Mouse (Mus musculus) cerebellum, postnatal 36 days (tissue): ENCODE measurements around the gene Gm5114.
"Not testable (repeated sequence)": the region's sequence is repeated elsewhere in the genome, so short reads cannot be mapped to it uniquely, and the experiment has no call there.

ENCODE experiments used
- DNase-seq, 2 experiments: peaks; one replicate each; pipeline ENCODE4 v3.0.0; 2021 to 2022; ENCODE audit warnings: mixed read lengths in 2 of 2

Gene Gm5114

GRCm38 (mm10) chr7:39413060-39413459 lies at the start of gene Gm5114:
Gene Gm5114, minus strand, starts transcription at chr7:39413160.
- not testable (repeated sequence) for DNase-seq

DNA sequence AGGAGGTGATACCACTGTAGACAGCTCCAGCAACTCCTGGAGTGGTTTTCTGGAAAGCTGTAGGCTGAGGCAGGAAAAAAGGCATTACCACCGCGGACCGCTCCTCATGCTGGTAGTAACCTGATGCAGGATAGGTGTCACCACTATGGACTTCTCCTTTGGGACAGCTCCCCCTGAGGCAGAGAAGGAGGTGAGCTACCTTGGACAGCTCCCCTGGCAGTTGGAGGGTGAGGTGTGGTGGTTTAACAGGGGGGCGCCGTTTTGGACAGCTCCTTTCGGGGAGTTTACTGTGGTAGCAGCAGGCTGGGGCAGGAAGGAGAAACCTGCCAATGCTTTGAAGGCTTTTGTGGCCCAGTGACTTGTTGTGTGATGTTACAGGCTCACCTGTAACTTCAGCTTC lies 42.8 kb upstream of the Gm5114 start:
- no peak for DNase-seq

DNA sequence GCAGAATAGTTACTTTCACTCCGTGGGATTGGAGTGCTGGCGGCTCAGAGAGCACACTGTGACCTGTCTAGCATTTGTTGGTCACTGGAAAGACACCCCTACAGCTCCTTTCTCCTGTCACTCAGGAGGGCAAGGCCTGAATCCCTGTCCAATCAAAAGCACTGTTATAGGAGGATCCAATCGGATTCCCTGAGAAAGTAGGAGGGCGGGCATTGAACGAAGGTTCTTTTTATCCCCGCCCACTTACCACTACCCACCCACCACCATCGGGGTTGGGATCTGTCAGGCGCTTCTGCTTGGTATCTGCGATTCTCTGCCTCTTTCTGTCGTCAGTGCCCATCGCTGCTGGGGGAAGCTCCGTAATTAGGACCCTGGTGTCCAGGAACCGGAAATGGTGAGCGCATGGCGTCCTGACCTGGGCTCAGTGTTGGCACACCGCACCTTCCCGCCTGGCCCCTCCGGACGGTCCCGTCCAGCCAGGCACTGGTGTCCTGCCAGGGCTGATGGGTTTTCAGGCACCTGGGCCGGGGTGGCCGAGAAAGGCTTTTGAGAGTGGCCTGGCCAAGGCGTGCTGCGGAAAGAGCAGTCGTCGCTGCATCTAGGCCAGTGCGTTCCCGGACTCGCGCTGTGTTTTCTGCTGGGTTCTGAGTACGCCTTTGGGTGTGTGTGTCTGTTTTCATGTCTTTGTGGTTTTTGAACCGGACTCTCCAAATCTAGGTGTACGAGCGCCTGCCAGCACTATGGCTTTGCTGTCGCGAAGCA lies 36.5 kb upstream of the Gm5114 start:
- DNase-seq, result peak; percentile 72 to 79

- DNase-seq, result peak; percentile 11 to 22
Measured at GRCm38 (mm10) chr7:39448626-39449242, 35.8 kb upstream of the Gm5114 start.

- no peak for DNase-seq
Measured at GRCm38 (mm10) chr7:39441237-39441636, 28.3 kb upstream of the Gm5114 start.

- DNase-seq, result no peak
Measured at GRCm38 (mm10) chr7:39440362-39440761, 27.4 kb upstream of the Gm5114 start.
